Mouse (Mus musculus): ENCODE data around the gene Znhit6. TPM values are rescaled to one million over a fixed set of nuclear protein-coding genes. Genes with fewer than 3 reads are reported as not detected.
A peak's percentile ranks its signal among the peaks of the same experiment; 100 is the strongest.

The Znhit6 gene
- polyA plus RNA-seq, 1 experiment, result 20.6 TPM

DNA sequence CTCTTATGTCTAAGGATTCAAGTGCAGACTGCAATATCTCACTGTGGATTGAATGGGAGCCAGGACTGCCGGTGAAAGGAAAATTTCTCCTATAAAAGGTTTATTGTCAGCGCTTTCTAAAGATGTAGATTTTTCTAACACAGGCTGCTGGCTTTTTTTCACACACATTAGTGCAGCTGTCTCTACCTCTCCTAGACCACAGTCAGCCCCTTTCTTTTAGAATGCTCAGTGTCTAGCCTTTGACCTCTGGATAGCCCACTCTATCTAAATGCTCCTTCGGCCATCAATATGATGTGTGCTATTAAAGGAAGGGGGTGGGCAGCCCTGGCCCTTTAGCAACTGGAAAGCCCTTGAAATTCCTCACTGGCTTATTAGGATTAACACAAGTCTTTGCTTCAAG lies 70.0 kb downstream of the Znhit6 start:
- no peak overlapping the region for H3ac ChIP-seq (ENCODE audit: control insufficient read depth, insufficient read length)
- no peak overlapping the region for H3K4me2 ChIP-seq (ENCODE audit: low read depth)
- no peaks in the 10 kb centered on the region for H3K27me3 ChIP-seq (ENCODE audit: control insufficient read depth, insufficient read depth, insufficient read length)
- no peak for TF ChIP-seq REST (IDR thresholded peaks at IDR 0.05; ENCODE audit: insufficient read depth, insufficient read length)
- H3K79me2 ChIP-seq (ENCODE audit: control insufficient read depth, insufficient read depth), result peaks cover 12% of the 10 kb centered on the region
- no peak overlapping the region for H3K4me3 ChIP-seq
- H3K36me3 ChIP-seq (ENCODE audit: control insufficient read depth, insufficient read depth), result peaks cover 8% of the 10 kb centered on the region

DNA sequence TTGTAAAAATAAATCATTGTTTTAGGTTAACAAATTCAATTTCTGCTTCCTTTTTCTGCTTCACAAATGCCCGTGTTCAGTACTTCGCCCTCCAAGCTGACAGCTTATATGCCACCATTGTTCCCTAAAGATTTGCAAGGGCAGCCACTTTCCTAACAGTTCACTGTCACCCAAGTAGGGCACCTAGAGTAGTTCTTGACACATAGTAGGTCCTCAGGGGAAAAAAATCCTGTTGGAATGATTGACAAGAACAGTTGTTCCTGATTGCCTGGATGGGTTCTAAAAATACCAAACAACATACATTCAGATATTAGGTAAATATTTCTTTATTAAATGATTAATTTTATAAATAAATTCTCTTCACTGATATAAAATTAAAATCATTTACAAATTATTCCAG lies 70.7 kb downstream of the Znhit6 start:
- no peak overlapping the region for H3ac ChIP-seq (ENCODE audit: control insufficient read depth, insufficient read length)
- TF ChIP-seq E2F4 (IDR thresholded peaks at IDR 0.05; ENCODE audit: insufficient read depth) (no peak), USF1 (IDR thresholded peaks at IDR 0.05; ENCODE audit: low read depth) (no peak), TCF12 (IDR thresholded peaks at IDR 0.05; ENCODE audit: insufficient read depth, poor library complexity, severe bottlenecking) (no peak), REST (IDR thresholded peaks at IDR 0.05; ENCODE audit: insufficient read depth, insufficient read length) (no peak), CEBPB (IDR thresholded peaks at IDR 0.05; ENCODE audit: insufficient read depth, poor library complexity, severe bottlenecking) (no peak), MYOD1 (IDR thresholded peaks at IDR 0.05; ENCODE audit: control insufficient read depth in 1 of 3, insufficient read length in 2 of 3, low read depth in 2 of 3) (no peak), MAX (IDR thresholded peaks at IDR 0.05; ENCODE audit: low read depth) (no peak), TCF3 (IDR thresholded peaks at IDR 0.05; ENCODE audit: insufficient read length, low read depth) (no peak), MYOG (IDR thresholded peaks at IDR 0.05; ENCODE audit: control insufficient read depth in 1 of 3, insufficient read depth in 1 of 3, insufficient read length in 2 of 3, low read depth in 2 of 3) (no peak), SRF (IDR thresholded peaks at IDR 0.05; ENCODE audit: control insufficient read depth, insufficient read length, low read depth) (no peak), POLR2A (IDR thresholded peaks at IDR 0.05; ENCODE audit: insufficient read length, low read depth) (no peak), POLR2AphosphoS2 (IDR thresholded peaks at IDR 0.05; ENCODE audit: insufficient read length, low read depth) (no peak)
- H3K36me3 ChIP-seq (ENCODE audit: control insufficient read depth, insufficient read depth), result peaks cover 8% of the 10 kb centered on the region
- peak overlapping the region; percentile 65 for H3K4me3 ChIP-seq
- no peaks in the 10 kb centered on the region for H3K27me3 ChIP-seq (ENCODE audit: control insufficient read depth, insufficient read depth, insufficient read length)
- H3K79me2 ChIP-seq (ENCODE audit: control insufficient read depth, insufficient read depth), result peaks cover 12% of the 10 kb centered on the region
- no peak overlapping the region for H3K4me2 ChIP-seq (ENCODE audit: low read depth)

DNA sequence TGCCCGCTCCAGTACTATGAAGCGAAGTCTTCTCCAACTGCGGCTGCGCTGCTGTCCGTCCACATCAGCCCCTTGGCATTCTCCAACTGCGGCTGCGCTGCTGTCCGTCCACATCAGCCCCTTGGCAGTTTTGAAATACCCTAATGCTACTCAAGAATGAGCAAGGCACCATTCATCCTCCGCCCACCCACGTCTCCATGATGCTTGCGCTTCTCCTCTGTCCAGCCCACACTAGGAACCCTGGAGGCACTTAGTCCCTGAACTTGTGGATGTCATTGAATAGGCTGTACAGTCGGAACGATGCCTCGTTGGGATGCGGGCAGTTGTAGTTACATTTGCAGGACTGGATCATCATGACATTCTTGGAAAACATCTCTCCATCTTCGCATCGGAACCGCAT lies 71.4 kb downstream of the Znhit6 start:
- H3K36me3 ChIP-seq (ENCODE audit: control insufficient read depth, insufficient read depth), result peaks cover 8% of the 10 kb centered on the region
- H3K27me3 ChIP-seq (ENCODE audit: control insufficient read depth, insufficient read depth, insufficient read length), result no peaks in the 10 kb centered on the region
- TF ChIP-seq POLR2AphosphoS2 (IDR thresholded peaks at IDR 0.05; ENCODE audit: insufficient read length, low read depth) (no peak), MYOG (IDR thresholded peaks at IDR 0.05; ENCODE audit: control insufficient read depth in 1 of 3, insufficient read depth in 1 of 3, insufficient read length in 2 of 3, low read depth in 2 of 3) (no peak), E2F4 (IDR thresholded peaks at IDR 0.05; ENCODE audit: insufficient read depth) (no peak), TCF12 (IDR thresholded peaks at IDR 0.05; ENCODE audit: insufficient read depth, poor library complexity, severe bottlenecking) (no peak), MAX (IDR thresholded peaks at IDR 0.05; ENCODE audit: low read depth) (no peak), REST (IDR thresholded peaks at IDR 0.05; ENCODE audit: insufficient read depth, insufficient read length) (no peak), POLR2A (IDR thresholded peaks at IDR 0.05; ENCODE audit: insufficient read length, low read depth) (no peak), CEBPB (IDR thresholded peaks at IDR 0.05; ENCODE audit: insufficient read depth, poor library complexity, severe bottlenecking) (no peak), MYOD1 (IDR thresholded peaks at IDR 0.05; ENCODE audit: control insufficient read depth in 1 of 3, insufficient read length in 2 of 3, low read depth in 2 of 3) (no peak), TCF3 (IDR thresholded peaks at IDR 0.05; ENCODE audit: insufficient read length, low read depth) (no peak), USF1 (IDR thresholded peaks at IDR 0.05; ENCODE audit: low read depth) (no peak), SRF (IDR thresholded peaks at IDR 0.05; ENCODE audit: control insufficient read depth, insufficient read length, low read depth) (no peak)
- no peak overlapping the region for H3ac ChIP-seq (ENCODE audit: control insufficient read depth, insufficient read length)
- peak overlapping the region; percentile 65 for H3K4me3 ChIP-seq
- peak overlapping the region; percentile 93 for H3K4me2 ChIP-seq (ENCODE audit: low read depth)
- H3K79me2 ChIP-seq (ENCODE audit: control insufficient read depth, insufficient read depth), result peaks cover 12% of the 10 kb centered on the region

DNA sequence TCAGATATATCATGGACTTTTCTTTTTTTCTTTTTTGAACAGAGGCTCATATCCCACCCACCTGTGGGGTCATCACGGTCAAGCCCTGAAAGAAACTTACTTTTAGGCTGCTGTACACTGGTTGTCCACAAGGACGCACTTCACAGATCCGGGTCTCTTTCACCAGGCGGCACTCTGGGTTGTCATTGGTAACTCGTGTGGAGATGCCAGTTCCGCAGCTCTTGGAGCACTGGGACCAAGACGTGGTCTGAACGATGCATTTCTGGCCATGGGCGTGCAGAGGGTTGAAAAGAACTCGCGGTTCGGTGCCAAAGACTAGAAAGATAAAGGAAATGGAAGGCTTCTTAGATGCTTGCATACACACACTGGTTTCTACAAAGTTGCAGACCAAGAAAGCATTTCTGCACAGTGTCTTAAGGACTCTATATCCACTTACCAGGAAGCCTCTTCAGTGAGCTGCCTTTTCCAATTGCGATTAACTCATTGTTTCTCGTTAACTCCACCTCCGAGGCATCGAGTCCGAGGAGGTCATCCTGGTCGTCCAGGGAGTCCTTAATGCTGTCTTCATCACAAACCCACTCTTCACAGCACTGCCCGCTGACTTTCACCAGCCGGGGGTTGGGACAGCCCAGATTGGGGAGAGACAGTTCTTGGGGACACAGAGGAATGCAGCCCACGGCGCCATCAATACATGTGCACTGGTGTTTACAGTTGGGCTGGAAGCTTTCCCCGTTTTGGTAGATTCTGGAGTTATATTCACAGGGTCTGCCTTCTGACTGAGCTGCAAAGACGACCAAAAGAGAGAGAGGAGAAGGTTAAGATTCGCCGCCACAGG lies 72.3 kb downstream of the Znhit6 start:
- Histone ChIP-seq H3K4me2 (ENCODE audit: low read depth) (peak overlapping the region; percentile 93), H3K27me3 (ENCODE audit: control insufficient read depth, insufficient read depth, insufficient read length) (no peaks in the 10 kb centered on the region), H3K36me3 (ENCODE audit: control insufficient read depth, insufficient read depth) (peaks cover 8% of the 10 kb centered on the region), H3K4me3 (peak overlapping the region; percentile 65), H3K79me2 (ENCODE audit: control insufficient read depth, insufficient read depth) (peaks cover 12% of the 10 kb centered on the region), H3ac (ENCODE audit: control insufficient read depth, insufficient read length) (peak overlapping the region; percentile 43)
- TF ChIP-seq TCF3 (IDR thresholded peaks at IDR 0.05; ENCODE audit: insufficient read length, low read depth), result no peak
- no peak for TF ChIP-seq CEBPB (IDR thresholded peaks at IDR 0.05; ENCODE audit: insufficient read depth, poor library complexity, severe bottlenecking)
- TF ChIP-seq SRF (IDR thresholded peaks at IDR 0.05; ENCODE audit: control insufficient read depth, insufficient read length, low read depth), result no peak
- no peak for TF ChIP-seq TCF12 (IDR thresholded peaks at IDR 0.05; ENCODE audit: insufficient read depth, poor library complexity, severe bottlenecking)
- TF ChIP-seq E2F4 (IDR thresholded peaks at IDR 0.05; ENCODE audit: insufficient read depth), result no peak
- TF ChIP-seq MAX (IDR thresholded peaks at IDR 0.05; ENCODE audit: low read depth), result no peak
